Mouse (Mus musculus) common myeloid progenitor, adult 5-6 weeks (primary cell): ENCODE results near the gene Pdgfra. TPM values are rescaled to one million over a fixed set of nuclear protein-coding genes. Genes with fewer than 3 reads are reported as not detected.

Experiments used
- ATAC-seq: replicated peaks from 2 replicates; pipeline ENCODE4 v1.8.0; 2016; ENCODE audit warnings: low read depth, mild to moderate bottlenecking, moderate TSS enrichment, inconsistent platforms; ENCODE audit not compliant: poor library complexity, severe bottlenecking
- total RNA-seq: library from RNA; stranded (forward); fragments of 200-1000, 187-1606 nt; gene quantifications from 2 replicates; pipeline ENCODE4 v1.2.3, GENCODE M21; 2017

Gene Pdgfra
- total RNA-seq, 1 experiment from 2014 or later: 0.05 TPM

GRCm38 (mm10) chr5:75199698-75200365, 47.7 kb downstream of the Pdgfra start:
- ATAC-seq: no peak

DNA sequence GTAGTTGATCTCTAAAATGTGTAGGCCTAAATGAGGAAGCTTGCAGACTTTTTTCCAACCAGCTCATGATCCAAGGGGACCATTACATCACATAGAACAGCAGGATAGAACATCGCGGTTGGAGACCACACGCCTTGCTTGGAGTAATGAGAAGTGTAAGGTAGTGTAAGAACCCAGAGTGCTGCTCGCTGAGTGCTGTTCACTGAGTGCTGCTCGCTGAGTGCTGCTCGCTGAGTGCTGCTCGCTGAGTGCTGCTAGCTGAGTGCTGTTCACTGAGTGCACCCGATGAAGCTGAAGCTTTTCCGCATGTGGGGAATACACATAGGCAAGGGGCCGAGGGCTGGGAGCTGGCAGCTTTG, 48.3 kb downstream of the Pdgfra start:
- no peak for ATAC-seq

GRCm38 (mm10) chr5:75207905-75208304, 55.8 kb downstream of the Pdgfra start:
- ATAC-seq: no peak

DNA sequence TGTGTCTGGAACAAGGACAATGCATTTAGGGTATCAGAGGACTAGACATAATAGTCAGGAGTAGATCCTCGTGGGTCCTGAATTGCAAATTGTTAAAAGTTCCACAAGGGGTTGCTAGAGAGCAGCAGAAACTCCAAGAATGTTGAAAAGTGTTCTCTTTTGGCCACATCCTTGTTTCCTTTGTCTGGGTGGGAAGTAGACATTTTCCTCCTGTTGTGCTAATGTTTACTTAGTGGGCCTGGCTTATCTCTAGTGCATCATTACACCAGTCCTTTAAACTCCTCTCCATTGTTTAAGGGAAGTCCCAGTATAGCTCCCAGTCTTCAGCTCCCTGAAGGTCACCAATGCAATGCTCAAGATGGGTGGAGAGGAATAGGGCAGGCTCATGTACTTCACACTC, 57.9 kb downstream of the Pdgfra start:
- peak; percentile 81 for ATAC-seq

- no peak for ATAC-seq
Measured at GRCm38 (mm10) chr5:75214520-75214919, 62.4 kb downstream of the Pdgfra start.

GRCm38 (mm10) chr5:75214929-75215328, 62.8 kb downstream of the Pdgfra start:
- ATAC-seq: no peak

GRCm38 (mm10) chr5:75215678-75216256, 63.7 kb downstream of the Pdgfra start:
- no peak for ATAC-seq

GRCm38 (mm10) chr5:75221610-75222009, 69.5 kb downstream of the Pdgfra start:
- 0 out of 2 replicates have a peak, but pooled peaks have one; percentile 39 for ATAC-seq

DNA sequence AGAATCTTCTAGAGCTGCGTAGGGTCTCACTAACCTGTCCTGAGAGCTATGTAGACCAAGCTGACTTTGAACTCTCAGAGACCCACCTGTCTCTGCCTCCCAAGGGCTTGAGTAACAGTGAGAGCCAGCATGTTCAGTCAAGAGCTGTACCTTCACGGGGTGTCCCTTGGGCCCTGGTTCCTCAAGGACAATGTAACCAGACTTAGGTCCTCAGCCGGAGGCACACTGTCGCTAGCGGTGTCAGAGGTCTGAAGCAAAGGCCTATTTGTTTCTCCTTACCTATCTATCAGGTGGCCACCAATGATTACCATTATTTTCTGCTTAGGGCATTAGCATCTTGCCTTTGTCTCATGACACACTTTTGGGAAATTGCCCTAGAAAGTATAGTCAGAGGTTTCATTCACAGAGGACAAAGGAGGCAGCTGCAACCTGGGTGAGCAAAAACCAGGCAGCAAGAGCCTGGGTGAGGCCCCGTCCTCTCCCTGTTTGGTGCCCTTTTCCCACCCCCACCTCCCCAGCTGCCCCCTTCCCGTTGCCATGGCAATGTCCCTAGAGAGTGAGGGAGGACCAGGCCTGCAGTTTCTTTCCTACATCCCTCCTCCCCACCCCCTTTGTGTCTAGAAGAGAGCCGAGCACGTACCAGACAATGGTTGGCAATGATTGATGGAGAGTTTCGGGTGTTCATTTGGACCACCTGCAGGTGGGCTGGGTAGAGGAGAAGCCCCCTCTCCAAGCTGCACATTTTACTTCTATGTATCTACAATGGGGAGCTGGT, 70.6 kb downstream of the Pdgfra start:
- no peak for ATAC-seq

GRCm38 (mm10) chr5:75238363-75238762, 86.3 kb downstream of the Pdgfra start:
- peak; percentile 84 for ATAC-seq

GRCm38 (mm10) chr5:75238928-75239777, 87.1 kb downstream of the Pdgfra start:
- ATAC-seq: no peak

DNA sequence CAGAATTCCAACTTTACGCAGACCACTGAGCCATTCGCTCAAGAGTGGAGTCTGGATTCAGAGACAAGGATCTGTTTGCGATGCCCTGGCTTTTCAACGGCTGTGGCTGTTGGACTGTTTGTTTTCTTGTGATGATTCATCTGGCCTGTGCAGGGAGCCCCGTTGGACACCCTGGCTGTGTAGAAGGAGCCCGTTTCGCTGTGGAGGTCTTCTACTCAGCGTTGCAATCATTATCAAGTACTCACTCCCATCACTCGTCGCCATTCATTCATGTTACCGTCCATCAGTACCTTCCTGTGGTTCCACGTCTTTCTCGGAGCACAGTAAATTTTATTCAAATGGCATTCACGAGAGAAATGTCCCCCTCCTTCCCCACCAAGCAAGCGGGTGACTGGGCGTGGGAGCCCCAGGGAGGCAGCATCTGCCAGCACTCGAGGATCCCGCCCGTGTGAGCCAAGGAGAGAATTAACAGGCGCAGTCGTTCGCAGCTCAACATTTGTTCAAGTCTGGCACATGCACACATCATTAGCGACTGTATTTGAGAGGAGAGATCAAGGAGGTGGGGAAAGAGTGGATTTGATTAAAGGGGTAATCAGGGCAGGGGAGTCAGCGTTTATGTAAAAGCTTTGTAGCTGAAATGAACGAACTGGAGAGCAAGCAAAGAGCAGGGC, 95.1 kb downstream of the Pdgfra start:
- no peak for ATAC-seq

Other genes starting within 250 kb of the Pdgfra start
- 28.8 and 31.4 TPM in 2 replicates for gene Chic2, start 107.5 kb upstream of the Pdgfra start, total RNA-seq
- gene Gsx2, start 76.7 kb upstream of the Pdgfra start, total RNA-seq: not detected in 2 replicates